Mouse (Mus musculus) MEL (cell line): ENCODE data around the gene Stard10. TPM values are rescaled to one million over a fixed set of nuclear protein-coding genes. Genes with fewer than 3 reads are reported as not detected.
A peak's percentile ranks its signal among the peaks of the same experiment; 100 is the strongest.

Experiments used
- DNase-seq: peaks from one replicate; pipeline ENCODE4 v3.0.0; 2011; ENCODE audit warnings: low read depth, low spot score
- H3K27ac ChIP-seq: 2 replicates; pipeline ENCODE4 v1.5.1; 2012; ENCODE audit warnings: low read depth, mild to moderate bottlenecking, control low read depth, low read length, moderate library complexity; ENCODE audit not compliant: control insufficient read depth
- H3K27me3 ChIP-seq, 2 experiments: fragments of 150-350 bp in 1 of 2; sonication (generic) in 1 of 2; 2 replicates each; pipeline ENCODE4 v1.6.1; 2012; ENCODE audit warnings: low read length in 2 of 2, mild to moderate bottlenecking in 2 of 2, improper control_type of control experiment in 1 of 2, moderate library complexity in 1 of 2; ENCODE audit not compliant: insufficient read depth in 2 of 2, control insufficient read depth in 1 of 2
- H3K36me3 ChIP-seq, 2 experiments: 2 replicates each; pipeline ENCODE4 v1.6.1; 2012 to 2014; ENCODE audit warnings: low read length in 2 of 2, improper control_type of control experiment in 1 of 2, inconsistent platforms in 1 of 2, mild to moderate bottlenecking in 1 of 2; ENCODE audit not compliant: insufficient read depth in 2 of 2, control insufficient read depth in 1 of 2
- H3K4me1 ChIP-seq, 2 experiments: fragments of 150-350 bp in 1 of 2; sonication (generic) in 1 of 2; 2 replicates each; pipeline ENCODE4 v1.6.1; 2012; ENCODE audit warnings: low read length in 2 of 2, improper control_type of control experiment in 1 of 2, mild to moderate bottlenecking in 1 of 2; ENCODE audit not compliant: insufficient read depth in 2 of 2, control insufficient read depth in 1 of 2
- H3K4me3 ChIP-seq, 2 experiments: fragments of 150-350 bp in 1 of 2; sonication (generic) in 1 of 2; 2 replicates each; pipeline ENCODE4 v1.5.1; 2012; ENCODE audit warnings: low read depth in 2 of 2, low read length in 2 of 2, mild to moderate bottlenecking in 2 of 2, moderate library complexity in 2 of 2, control low read depth in 1 of 2, improper control_type of control experiment in 1 of 2; ENCODE audit not compliant: control insufficient read depth in 1 of 2, insufficient read depth in 1 of 2
- H3K79me2 ChIP-seq: 2 replicates; pipeline ENCODE4 v1.6.1; 2012; ENCODE audit warnings: mild to moderate bottlenecking, low read length, moderate library complexity; ENCODE audit not compliant: control insufficient read depth, poor library complexity, insufficient read depth
- H3K9ac ChIP-seq: 2 replicates; pipeline ENCODE4 v1.6.1; 2012; ENCODE audit warnings: low read depth, mild to moderate bottlenecking, control low read depth, low read length, moderate library complexity; ENCODE audit not compliant: control insufficient read depth, poor library complexity, severe bottlenecking
- H3K9me3 ChIP-seq: fragments of 150-350 bp; sonication (generic); replicated peaks from 2 replicates; pipeline ENCODE4 v1.6.1; 2012; ENCODE audit warnings: mild to moderate bottlenecking, low read length, improper control_type of control experiment, moderate library complexity; ENCODE audit not compliant: insufficient read depth
- CHD1 ChIP-seq: IDR thresholded peaks from 2 replicates; pipeline ENCODE4 v1.6.1; 2012; ENCODE audit warnings: low read depth, mild to moderate bottlenecking, inconsistent platforms, low read length, improper control_type of control experiment
- CHD2 ChIP-seq: IDR thresholded peaks from 2 replicates; pipeline ENCODE4 v1.6.1; 2011; ENCODE audit warnings: low read length, improper control_type of control experiment
- CTCF ChIP-seq, 3 experiments: IDR thresholded peaks in 2 of 3; conservative IDR thresholded peaks in 1 of 3; 2 replicates each; pipeline ENCODE4 v1.5.1; 2011 to 2012; ENCODE audit warnings: low read length in 3 of 3, low read depth in 2 of 3, mild to moderate bottlenecking in 2 of 3, improper control_type of control experiment in 1 of 3, inconsistent platforms in 1 of 3, mixed read lengths in 1 of 3, moderate library complexity in 1 of 3; ENCODE audit not compliant: control insufficient read depth in 1 of 3, insufficient read depth in 1 of 3, poor library complexity in 1 of 3, severe bottlenecking in 1 of 3
- E2F4 ChIP-seq: IDR thresholded peaks from 2 replicates; pipeline ENCODE4 v1.6.1; 2011; ENCODE audit warnings: low read depth, low read length, improper control_type of control experiment, borderline replicate concordance
- EP300 ChIP-seq, 2 experiments: IDR thresholded peaks; 2 replicates each; pipeline ENCODE4 v1.6.1; 2011; ENCODE audit warnings: improper control_type of control experiment in 2 of 2, low read length in 2 of 2, low read depth in 1 of 2, mild to moderate bottlenecking in 1 of 2
- ETS1 ChIP-seq: IDR thresholded peaks from 2 replicates; pipeline ENCODE4 v1.6.1; 2012; ENCODE audit warnings: low read depth, mild to moderate bottlenecking, inconsistent platforms, low read length, improper control_type of control experiment, moderate library complexity
- GABPA ChIP-seq: IDR thresholded peaks from 2 replicates; pipeline ENCODE4 v1.6.1; 2012; ENCODE audit warnings: low read depth, mild to moderate bottlenecking, inconsistent platforms, low read length, improper control_type of control experiment, moderate library complexity
- GATA1 ChIP-seq: IDR thresholded peaks from 2 replicates; pipeline ENCODE4 v1.6.1; 2011; ENCODE audit warnings: low read depth, low read length, improper control_type of control experiment
- HCFC1 ChIP-seq: IDR thresholded peaks from 2 replicates; pipeline ENCODE4 v1.6.1; 2012; ENCODE audit warnings: low read depth, mild to moderate bottlenecking, inconsistent platforms, low read length, improper control_type of control experiment, moderate library complexity
- JUND ChIP-seq: IDR thresholded peaks from 2 replicates; pipeline ENCODE4 v1.6.1; 2011; ENCODE audit warnings: low read depth, mild to moderate bottlenecking, improper control_type of control experiment, low read length
- KAT2A ChIP-seq: conservative IDR thresholded peaks from 2 replicates; pipeline ENCODE4 v1.6.1; 2012; ENCODE audit warnings: low read depth, low read length, improper control_type of control experiment, inconsistent platforms
- MAX ChIP-seq: IDR thresholded peaks from 2 replicates; pipeline ENCODE4 v1.6.1; 2011; ENCODE audit warnings: low read length, improper control_type of control experiment
- MAZ ChIP-seq: IDR thresholded peaks from 2 replicates; pipeline ENCODE4 v1.6.1; 2012; ENCODE audit warnings: low read depth, mild to moderate bottlenecking, inconsistent platforms, low read length, improper control_type of control experiment
- MXI1 ChIP-seq: IDR thresholded peaks from 2 replicates; pipeline ENCODE4 v1.6.1; 2011; ENCODE audit warnings: mild to moderate bottlenecking, low read depth, low read length, improper control_type of control experiment
- MYB ChIP-seq: IDR thresholded peaks from 2 replicates; pipeline ENCODE4 v1.6.1; 2011; ENCODE audit warnings: mild to moderate bottlenecking, low read depth, low read length, improper control_type of control experiment
- MYC ChIP-seq: IDR thresholded peaks from 2 replicates; pipeline ENCODE4 v1.6.1; 2011; ENCODE audit warnings: low read depth, mild to moderate bottlenecking, low read length, improper control_type of control experiment, moderate library complexity
- NELFE ChIP-seq: IDR thresholded peaks from 2 replicates; pipeline ENCODE4 v1.6.1; 2011; ENCODE audit warnings: low read depth, low read length, improper control_type of control experiment
- NRF1 ChIP-seq: IDR thresholded peaks from 2 replicates; pipeline ENCODE4 v1.6.1; 2014; ENCODE audit warnings: low read depth, mild to moderate bottlenecking, inconsistent platforms, low read length, improper control_type of control experiment, moderate library complexity; ENCODE audit not compliant: poor library complexity, insufficient read depth, severe bottlenecking
- POLR2AphosphoS2 ChIP-seq: IDR thresholded peaks from 2 replicates; pipeline ENCODE4 v1.6.1; 2011; ENCODE audit warnings: low read length, improper control_type of control experiment
- RAD21 ChIP-seq: IDR thresholded peaks from 2 replicates; pipeline ENCODE4 v1.6.1; 2011; ENCODE audit warnings: mild to moderate bottlenecking, low read depth, low read length, improper control_type of control experiment
- RCOR1 ChIP-seq: IDR thresholded peaks from 2 replicates; pipeline ENCODE4 v1.6.1; 2012; ENCODE audit warnings: low read depth, mild to moderate bottlenecking, inconsistent platforms, low read length, improper control_type of control experiment
- SIN3A ChIP-seq: IDR thresholded peaks from 2 replicates; pipeline ENCODE4 v1.6.1; 2012; ENCODE audit warnings: low read length, improper control_type of control experiment, inconsistent platforms
- TCF12 ChIP-seq: IDR thresholded peaks from 2 replicates; pipeline ENCODE4 v1.6.1; 2014; ENCODE audit warnings: low read depth, mild to moderate bottlenecking, inconsistent platforms, low read length, improper control_type of control experiment, moderate library complexity
- USF1 ChIP-seq: IDR thresholded peaks from 2 replicates; pipeline ENCODE4 v1.6.1; 2014; ENCODE audit warnings: low read depth, mild to moderate bottlenecking, inconsistent platforms, low read length, improper control_type of control experiment, moderate library complexity
- USF2 ChIP-seq, 2 experiments: IDR thresholded peaks; 2 replicates each; pipeline ENCODE4 v1.6.1; 2011 to 2012; ENCODE audit warnings: improper control_type of control experiment in 2 of 2, low read length in 2 of 2, borderline replicate concordance in 1 of 2, inconsistent platforms in 1 of 2, low read depth in 1 of 2, mild to moderate bottlenecking in 1 of 2; ENCODE audit not compliant: insufficient read depth in 1 of 2
- ZC3H11A ChIP-seq: IDR thresholded peaks from 2 replicates; pipeline ENCODE4 v1.6.1; 2012; ENCODE audit warnings: low read depth, mild to moderate bottlenecking, inconsistent platforms, low read length, improper control_type of control experiment
- ZKSCAN1 ChIP-seq: IDR thresholded peaks from 2 replicates; pipeline ENCODE4 v1.6.1; 2012; ENCODE audit warnings: low read depth, mild to moderate bottlenecking, inconsistent platforms, low read length, improper control_type of control experiment, moderate library complexity
- ZMIZ1 ChIP-seq: IDR thresholded peaks from 2 replicates; pipeline ENCODE4 v1.6.1; 2012; ENCODE audit warnings: low read depth, mild to moderate bottlenecking, inconsistent platforms, low read length, improper control_type of control experiment, moderate library complexity
- ZNF384 ChIP-seq: IDR thresholded peaks from 2 replicates; pipeline ENCODE4 v1.6.1; 2012; ENCODE audit warnings: low read depth, mild to moderate bottlenecking, inconsistent platforms, low read length, improper control_type of control experiment
- polyA plus RNA-seq, 2 experiments: library from polyadenylated mRNA; stranded (reverse) in 1 of 2; unstranded in 1 of 2; fragments of >175 nt in 1 of 2; fragments of >200 nt in 1 of 2; gene quantifications; 2 replicates each; pipeline versions ENCODE4 v1.2.1 to v1.2.4; 2012; ENCODE audit warnings: low replicate concordance in 2 of 2, low read depth in 1 of 2; ENCODE audit not compliant: insufficient read length in 2 of 2, insufficient read depth in 1 of 2, missing spikeins in 1 of 2
- total RNA-seq: library from RNA; depleted of rRNA; stranded (reverse); fragments of 300-350 nt; gene quantifications from 2 replicates; pipeline ENCODE4 v1.2.3, GENCODE M21; 2012

The Stard10 gene
- total and polyA plus RNA-seq, 3 experiments: 9.3 to 17.9 TPM; not detected in 1

DNA sequence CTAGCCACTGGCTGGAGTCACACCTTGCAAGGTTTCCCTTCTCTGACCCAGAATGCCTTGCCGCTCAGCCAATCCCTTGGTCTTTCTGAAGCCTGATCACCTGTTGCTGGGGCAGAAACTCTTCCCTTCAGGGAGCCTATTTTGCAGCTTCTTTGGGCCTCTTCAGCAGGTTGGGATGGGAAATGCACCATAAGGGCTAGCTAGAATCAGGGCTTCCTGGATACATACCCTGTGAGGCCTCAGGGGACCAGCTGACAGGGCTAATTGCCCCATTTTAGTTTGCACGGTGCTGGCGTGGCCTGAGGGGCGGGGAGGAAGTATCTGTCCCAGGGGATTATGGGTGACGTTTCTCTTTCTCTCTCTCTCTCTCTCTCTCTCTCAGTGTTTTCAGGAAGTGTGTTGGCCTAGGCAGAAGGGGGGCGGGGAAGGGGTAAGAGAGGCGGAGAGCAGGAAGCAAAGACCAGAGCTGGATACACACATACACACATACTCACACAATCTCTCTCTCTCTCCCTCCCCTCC lies 60.9 kb downstream of the Stard10 start (continued):
- peak; percentile 99 for TF ChIP-seq JUND
- no peak for TF ChIP-seq RCOR1
- TF ChIP-seq HCFC1: peak; percentile 84
- TF ChIP-seq MYB: 0 out of 2 replicates have a peak, but pooled peaks have one; percentile 35
- TF ChIP-seq POLR2AphosphoS2: no peak; the same call in 1 of the 2 replicates
- peak; percentile 31; the same call in 1 of the 2 replicates for TF ChIP-seq USF1
- no peak for TF ChIP-seq E2F4
- no peak for TF ChIP-seq GABPA
- peak; percentile 62; the same call in 1 of the 2 replicates for TF ChIP-seq MYC
- no peak for TF ChIP-seq ZNF384
- TF ChIP-seq USF2 (IDR thresholded peaks at IDR 0.05; ENCODE audit: borderline replicate concordance in 1 of 2, insufficient read depth in 1 of 2, low read depth in 1 of 2, low read length in 2 of 2): no peak
- TF ChIP-seq NELFE: peak; percentile 35; the same call in 1 of the 2 replicates
- peak; percentile 47; the same call in 1 of the 2 replicates for TF ChIP-seq MAX
- TF ChIP-seq TCF12: peak; percentile 32; the same call in 1 of the 2 replicates
- TF ChIP-seq CHD2: peak; percentile 91
- TF ChIP-seq ETS1: peak; percentile 86
- TF ChIP-seq NRF1: peak; percentile 9; the same call in 1 of the 2 replicates
- TF ChIP-seq KAT2A: peak; percentile 52; the same call in 1 of the 2 replicates
- TF ChIP-seq, all 39 proteins: peak for 23

DNA sequence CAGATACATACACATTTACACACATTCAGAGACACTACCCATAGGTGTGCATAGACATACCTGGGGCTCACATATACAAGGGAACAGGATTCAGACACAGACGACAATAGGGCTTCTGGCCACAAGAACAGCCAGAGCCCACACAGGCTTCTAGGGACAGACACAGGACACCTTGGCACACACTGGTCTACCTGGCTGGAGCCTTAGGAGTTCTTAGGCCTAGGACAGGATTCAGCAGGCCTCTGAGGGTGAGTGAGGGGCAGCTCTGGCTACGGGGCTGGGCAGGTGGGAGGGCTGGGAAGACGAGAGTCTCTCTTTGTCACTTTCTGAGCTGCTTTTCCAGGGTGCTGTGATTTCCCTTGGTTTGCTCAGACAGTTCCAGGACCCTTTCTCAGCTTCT lies 61.4 kb downstream of the Stard10 start:
- Histone ChIP-seq H3K9me3 (no peaks in the 10 kb centered on the region), H3K4me3 (peak overlapping the region; percentile 56 to 62), H3K9ac (peak overlapping the region; percentile 75), H3K27ac (peak overlapping the region; percentile 50), H3K36me3 (peaks cover 0 to 6% of the 10 kb centered on the region in 2 experiments; a peak in 2 of 4 replicates), H3K79me2 (no peaks in the 10 kb centered on the region), H3K27me3 (no peaks in the 10 kb centered on the region), H3K4me1 (peaks cover 2 to 4% of the 10 kb centered on the region in 2 experiments; a peak in 3 of 4 replicates)
- no peak for DNase-seq
- TF ChIP-seq SIN3A: no peak
- no peak for TF ChIP-seq ZC3H11A
- no peak for TF ChIP-seq GABPA
- no peak for TF ChIP-seq MYB
- no peak for TF ChIP-seq CTCF (IDR thresholded peaks at IDR 0.05 in 2 of 3, conservative IDR thresholded peaks at IDR 0.05 in 1 of 3; ENCODE audit: control insufficient read depth in 1 of 3, insufficient read depth in 1 of 3, low read depth in 2 of 3, low read length in 3 of 3, poor library complexity in 1 of 3, severe bottlenecking in 1 of 3)
- TF ChIP-seq NRF1: no peak
- TF ChIP-seq USF2 (IDR thresholded peaks at IDR 0.05; ENCODE audit: borderline replicate concordance in 1 of 2, insufficient read depth in 1 of 2, low read depth in 1 of 2, low read length in 2 of 2): no peak
- no peak for TF ChIP-seq NELFE
- TF ChIP-seq ZKSCAN1: no peak
- no peak for TF ChIP-seq GATA1
- no peak for TF ChIP-seq ZNF384
- TF ChIP-seq MAZ: no peak
- no peak for TF ChIP-seq EP300 (IDR thresholded peaks at IDR 0.05; ENCODE audit: low read depth in 1 of 2, low read length in 2 of 2)
- no peak for TF ChIP-seq ZMIZ1
- TF ChIP-seq CHD1: no peak
- no peak for TF ChIP-seq RAD21
- no peak for TF ChIP-seq MXI1
